Mouse (Mus musculus) hindlimb bud, embryonic 11.5 days (tissue): Measurements from ENCODE around the gene Gmip.

Experiments used
- DNase-seq: peaks from one replicate; pipeline ENCODE4 v3.0.0-alpha.2; 2012; ENCODE audit warnings: low read depth, low spot score; ENCODE audit errors: extremely low spot score

The Gmip gene

DNA sequence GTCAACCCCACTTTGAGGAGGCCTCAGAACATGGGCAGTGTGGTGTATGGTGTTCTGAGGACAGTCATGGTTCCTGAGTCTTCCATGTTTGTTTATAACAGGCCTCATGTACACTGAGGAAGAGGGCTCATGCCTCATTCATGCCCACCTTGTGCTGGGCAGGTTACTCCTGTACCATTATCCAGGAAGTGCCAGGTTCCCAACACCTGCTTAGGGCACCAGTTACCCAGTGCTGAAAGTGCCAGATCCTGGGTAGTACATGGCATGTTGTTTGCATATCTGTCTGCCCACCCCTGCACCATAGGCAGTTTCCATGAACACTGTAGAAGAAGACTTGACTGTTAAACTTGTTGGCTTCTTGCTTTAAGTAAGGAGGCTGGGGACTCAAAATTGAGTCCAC, 6.3 kb upstream of the Gmip start:
- no peak for DNase-seq

DNA sequence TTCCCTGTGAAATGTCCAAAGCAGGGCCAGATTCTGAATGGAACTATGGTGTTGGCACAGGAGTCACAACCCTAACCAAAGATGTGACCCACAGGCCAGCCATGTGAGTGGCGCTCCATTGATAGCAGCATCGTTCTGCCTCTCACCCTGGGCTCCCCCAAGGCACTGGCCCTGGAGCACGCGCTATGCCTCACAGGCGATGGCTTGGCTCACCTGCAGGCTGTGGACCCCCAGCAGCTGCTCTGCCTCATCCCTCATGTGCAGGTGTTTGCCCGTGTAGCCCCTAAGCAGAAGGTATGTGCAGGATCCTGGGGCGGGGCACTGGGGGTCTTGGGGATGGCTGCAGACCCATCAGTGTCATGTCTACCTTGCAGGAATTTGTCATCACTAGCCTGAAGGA, 5.1 kb upstream of the Gmip start:
- no peak for DNase-seq

DNA sequence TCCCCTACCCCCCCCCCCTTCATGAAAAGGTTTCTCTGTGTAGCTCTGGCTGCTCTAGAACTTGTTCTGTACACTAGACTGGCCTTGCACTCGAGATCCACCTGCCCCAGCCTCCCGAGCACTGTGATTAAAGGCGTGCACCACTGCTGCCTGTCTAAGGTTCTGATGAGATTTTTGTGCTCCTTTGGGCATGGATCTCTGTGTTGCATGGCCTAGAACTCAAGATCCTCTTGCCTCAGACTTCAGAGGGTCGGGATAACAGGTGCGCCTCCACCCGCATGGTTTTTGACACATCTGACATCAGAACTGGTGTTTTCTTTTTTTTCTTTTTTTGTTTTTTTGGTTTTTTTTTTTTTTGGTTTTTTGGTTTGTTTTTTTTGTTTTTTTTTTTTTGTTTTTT, 3.9 kb upstream of the Gmip start:
- DNase-seq, result no peak

DNA sequence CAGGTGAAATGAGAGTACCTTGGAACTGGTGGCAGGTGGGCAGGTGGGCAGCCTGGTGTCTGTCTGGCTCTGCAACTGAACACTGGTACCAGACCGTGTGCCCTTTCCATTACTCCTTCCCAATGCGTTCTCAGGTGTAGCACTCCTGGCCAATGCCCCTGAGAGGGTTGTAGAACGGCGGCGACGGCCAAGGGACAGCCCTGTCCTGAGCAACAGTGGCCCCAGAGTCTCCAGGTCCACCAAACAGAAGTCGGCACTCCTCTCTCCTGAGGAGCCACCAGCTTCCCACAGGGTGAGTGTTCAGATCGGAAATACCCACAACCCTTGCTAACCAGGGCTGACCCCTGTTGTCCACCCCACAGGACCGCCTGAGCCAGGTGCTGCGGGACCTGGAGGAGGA, 3.4 kb upstream of the Gmip start:
- no peak for DNase-seq

DNA sequence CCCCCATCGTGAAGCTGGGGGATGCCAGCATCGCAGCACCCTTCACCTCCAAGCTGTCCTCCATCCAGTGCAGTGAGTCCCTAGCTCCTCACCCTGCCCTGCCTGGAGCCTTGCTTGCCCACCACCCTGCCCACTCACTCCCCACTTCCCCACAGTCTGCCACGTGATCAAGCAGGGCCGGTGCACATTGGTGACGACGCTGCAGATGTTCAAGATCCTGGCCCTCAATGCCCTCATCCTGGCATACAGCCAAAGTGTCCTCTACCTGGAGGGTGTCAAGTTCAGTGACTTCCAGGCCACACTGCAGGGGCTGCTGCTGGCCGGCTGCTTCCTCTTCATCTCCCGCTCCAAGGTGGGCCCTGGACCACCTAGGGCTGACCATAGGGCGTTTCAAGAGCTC, 3.0 kb upstream of the Gmip start:
- no peak for DNase-seq

DNA sequence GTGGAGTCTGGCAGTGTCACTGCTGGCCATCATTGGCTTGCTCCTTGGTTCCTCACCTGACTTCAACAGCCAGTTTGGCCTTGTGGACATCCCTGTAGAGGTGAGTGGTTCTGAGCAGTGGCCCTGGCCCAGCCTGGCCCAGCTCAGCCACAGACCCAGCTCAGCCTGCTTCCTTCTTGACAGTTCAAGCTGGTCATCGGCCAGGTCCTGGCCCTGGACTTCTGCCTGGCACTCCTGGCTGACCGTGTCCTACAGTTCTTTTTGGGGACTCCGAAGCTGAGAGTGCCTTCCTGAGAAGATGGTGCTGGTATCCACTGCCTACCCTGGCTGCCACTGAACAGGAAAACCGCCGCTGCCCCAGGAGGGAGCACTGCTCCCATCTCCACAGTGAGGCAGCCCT, 1.2 kb upstream of the Gmip start:
- no peak for DNase-seq

DNA sequence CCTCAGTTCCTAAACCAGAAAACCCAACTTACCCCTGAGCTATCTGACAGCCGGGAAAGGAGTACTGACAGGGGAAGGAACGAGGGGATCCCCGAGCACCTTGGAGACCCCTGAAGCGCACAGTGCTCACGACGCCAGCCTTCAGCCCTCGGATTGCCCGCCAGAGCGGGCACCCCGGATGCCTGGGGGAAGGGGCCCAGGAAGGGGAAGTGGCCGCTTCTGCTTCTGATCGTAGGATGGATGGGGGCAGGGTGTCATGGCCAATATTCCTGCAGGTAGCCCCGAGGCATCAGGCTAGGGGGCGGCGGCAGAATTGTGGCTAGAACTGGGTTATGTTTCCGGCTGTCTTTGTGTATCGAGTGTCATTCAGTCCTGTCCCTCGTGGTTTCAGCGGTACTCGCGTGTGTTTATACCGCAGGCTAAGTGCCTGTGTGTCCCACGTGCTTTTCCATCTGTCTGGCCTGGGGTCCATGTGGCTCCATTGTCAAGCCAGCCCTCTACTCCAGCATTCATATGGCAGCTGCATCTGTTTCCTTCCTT, 455 bp downstream of the Gmip start:
- no peak for DNase-seq

DNA sequence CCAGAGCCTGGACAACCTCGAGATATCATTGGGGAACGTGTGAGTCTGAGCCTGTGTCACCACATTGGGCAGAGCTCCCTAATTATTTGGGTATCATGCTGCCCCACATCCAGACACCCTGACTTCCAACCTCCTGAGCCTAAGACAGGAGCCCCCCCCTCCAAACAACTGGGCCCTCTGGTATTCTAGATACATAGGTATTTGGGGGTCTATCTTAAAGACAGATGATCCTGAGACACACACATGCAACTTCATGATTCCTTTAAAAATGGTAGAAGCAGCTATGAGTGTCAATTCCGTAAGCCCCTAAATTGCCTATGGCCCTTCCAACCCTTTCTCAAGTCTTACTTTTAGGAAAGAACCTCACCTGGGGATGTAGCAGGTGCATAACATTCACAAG, 1.3 kb downstream of the Gmip start:
- DNase-seq, result no peak

DNA sequence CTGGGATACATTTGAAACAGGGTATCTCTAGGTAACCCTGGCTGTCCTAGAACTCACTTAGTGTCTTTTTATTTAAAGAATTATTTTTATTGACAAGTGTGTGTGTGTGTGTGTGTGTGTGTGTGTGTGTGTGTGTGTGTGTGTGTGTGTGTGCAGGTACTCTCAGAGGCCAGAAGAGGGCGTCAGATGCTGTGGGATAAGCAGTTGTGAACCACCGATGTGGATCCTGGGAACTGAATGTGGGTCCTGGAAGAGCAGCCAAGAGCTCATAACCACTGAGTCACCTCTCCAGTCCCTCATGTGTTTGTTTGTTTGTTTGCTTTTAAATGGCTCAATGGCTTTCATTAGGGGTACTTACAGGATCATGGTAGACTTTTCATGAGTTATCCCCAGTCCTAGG, 6.4 kb downstream of the Gmip start:
- no peak for DNase-seq

DNA sequence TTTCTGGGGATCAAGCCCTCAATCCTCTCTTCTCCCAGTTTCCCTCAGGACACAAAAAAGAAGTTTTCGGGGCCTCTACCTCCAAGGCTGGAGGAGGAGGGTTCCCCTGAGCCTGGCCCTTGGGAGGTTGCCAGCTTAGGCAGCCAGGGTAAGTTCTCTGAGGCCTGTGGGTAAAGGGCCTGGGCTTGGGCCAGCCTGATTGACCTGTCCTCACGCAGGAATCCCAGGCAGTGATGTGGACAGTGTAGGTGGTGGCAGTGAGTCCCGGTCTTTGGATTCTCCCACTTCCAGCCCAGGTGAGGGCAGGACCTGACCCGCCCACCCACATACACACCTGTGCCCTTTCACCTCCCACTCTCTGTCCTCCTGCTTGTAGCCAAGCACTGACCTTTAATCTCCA, 6.9 kb downstream of the Gmip start:
- DNase-seq, result no peak

DNA sequence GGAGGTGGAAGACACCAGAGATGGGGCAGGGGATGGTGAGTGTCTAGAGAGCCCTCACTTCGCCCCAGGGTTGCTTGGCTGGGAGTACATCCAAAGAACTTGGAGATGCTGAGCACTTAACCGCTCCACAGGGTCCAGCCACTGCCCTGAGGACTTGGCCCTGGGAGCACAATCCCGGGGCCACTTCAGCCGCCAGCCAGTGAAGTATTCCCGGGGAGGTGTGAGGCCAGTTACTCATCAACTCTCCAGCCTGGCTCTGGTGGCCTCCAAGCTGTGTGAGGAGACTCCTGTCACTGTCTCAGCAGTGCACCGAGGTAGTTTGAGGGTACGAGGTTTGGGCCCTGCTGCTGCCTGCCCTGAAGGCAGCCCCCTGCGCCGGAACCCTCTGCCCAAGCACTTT, 12.0 kb downstream of the Gmip start:
- DNase-seq, result no peak

DNA sequence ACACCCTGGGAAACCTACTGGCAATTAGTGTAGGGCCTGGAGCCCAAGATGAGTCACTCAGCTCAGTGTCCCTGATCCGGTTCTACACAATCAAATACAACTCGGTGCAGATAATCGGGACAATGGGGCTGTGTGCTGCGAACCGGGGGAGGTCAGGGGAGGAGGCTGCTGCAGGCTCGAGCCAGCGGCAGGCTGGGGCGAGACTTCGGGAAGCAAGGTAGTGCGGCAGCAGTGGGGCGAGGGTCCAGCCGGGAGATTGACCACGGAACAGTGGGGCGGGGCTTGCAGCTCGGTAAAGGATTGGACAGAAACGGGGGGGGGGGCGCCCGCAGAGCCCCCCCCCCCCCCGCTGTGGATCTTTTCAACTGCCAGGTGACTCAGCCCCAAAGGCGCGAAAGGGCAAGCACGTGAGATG, 13.5 kb downstream of the Gmip start:
- peak; percentile 24 for DNase-seq

DNA sequence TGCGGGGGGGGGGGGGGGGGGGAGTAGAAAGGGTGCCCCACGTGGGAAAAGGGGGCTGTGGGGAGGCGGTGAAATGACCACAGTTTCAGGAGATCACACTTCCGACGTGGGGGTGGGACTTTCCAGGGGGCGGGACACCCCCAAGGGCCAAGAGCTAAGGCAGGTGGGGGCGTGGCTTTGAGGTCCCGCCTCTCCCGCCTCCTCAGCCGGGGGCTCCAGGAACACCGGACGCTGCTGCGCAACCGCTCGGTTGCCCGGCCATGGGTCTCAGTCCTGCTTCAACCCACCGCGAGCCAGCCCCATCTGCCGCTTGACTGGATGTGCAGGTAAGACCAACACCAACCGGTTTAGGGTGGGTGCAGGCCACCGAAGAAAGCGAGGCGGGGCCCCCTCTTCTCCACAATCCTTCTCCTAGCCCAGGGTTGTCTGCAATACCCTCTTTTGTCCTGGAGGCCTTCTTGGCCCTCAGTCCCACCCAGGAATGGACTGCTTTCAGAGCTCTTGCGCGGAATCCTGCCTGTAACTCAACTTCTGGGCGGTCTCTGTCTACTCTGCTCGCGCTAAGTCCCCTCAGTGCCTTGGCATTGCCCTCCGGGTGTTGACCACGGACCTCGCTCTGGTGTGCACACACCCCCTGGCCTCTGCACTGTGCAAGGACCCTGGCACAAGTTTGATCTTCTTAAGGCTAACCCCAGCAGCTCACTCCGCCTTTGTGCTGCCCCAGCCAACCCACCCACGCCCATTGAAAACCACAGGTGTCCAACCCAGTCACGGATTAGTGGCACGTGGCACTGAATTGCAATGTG, 14.1 kb downstream of the Gmip start, which contains the start of gene Lpar2:
Gene Lpar2 (plus strand): TSS at position 44 of the 806 bp plus-strand sequence.
- peak; percentile 24 for DNase-seq

DNA sequence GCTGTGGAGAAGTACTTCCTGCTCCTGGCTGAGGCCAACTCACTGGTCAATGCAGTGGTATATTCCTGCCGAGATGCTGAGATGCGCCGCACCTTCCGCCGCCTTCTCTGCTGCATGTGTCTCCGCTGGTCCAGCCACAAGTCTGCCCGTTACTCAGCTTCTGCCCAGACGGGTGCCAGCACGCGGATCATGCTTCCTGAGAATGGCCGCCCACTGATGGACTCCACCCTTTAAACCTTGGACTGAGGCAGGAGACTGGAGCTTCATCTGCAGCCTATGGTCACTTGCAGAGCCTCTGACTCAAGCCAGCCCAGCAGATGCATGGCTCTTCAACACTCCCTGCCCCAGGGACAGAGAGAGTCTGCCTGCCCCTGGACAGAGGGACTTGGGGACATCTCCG, 17.9 kb downstream of the Gmip start:
- no peak for DNase-seq

DNA sequence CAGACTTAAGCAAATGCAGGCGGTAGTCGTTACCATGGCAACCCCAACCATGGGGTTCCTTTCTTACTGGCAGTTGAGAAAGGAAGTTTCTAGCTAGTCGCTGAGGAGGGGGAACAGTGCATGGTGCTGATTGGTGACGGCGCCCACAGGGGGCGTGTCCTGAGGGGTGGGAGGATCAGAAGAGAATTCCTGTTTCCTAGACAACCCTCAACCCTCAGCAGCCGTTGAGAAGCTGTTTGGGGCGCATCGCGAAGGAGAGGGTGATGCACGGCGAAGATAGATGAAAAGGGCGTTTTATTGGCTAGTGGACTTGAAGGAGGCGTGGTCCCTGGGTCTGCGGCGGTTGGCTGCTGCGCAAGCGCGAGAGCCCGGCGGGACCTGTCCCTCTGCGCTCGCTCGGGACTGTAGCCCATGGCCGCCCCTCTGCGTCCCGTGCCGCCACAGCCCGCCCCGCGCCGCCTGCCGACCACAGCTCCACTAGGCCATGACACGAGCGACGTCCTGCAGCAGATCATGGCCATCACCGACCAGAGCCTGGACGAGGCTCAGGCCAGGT, 23.9 kb downstream of the Gmip start, which contains the start of gene Pbx4:
Gene Pbx4 (plus strand): TSS at position 194 of the 556 bp plus-strand sequence.
- peak; percentile 90 for DNase-seq

DNA sequence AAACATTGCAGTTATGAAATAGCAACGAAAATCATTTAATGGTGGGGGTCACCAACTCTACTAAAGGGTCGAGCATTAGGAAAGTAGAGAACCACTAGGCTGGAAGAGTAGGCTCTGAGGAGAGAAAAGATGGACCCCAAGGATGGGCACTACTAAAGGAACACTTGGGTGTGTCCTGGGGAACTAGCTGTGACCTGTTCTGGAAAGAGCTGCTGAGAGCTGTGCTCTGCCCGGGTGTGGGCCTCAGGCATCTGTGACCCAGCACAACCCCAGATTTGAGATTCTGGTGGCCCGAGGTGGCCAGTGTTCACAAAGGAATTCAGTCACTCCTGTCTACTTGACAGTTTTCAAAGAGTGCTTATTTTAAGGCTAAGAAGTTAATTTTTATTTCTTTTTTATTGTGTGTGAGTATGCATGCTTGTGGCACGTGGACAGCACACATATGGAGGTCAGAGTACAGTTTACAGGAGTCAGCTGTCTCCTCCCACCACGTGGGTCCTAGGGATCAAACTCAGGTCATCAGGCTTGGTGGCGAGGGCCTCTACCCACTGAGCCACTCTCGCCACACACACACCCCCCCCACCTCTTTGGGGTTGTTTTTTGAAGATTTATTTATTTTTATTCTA, 28.7 kb downstream of the Gmip start:
- no peak for DNase-seq

DNA sequence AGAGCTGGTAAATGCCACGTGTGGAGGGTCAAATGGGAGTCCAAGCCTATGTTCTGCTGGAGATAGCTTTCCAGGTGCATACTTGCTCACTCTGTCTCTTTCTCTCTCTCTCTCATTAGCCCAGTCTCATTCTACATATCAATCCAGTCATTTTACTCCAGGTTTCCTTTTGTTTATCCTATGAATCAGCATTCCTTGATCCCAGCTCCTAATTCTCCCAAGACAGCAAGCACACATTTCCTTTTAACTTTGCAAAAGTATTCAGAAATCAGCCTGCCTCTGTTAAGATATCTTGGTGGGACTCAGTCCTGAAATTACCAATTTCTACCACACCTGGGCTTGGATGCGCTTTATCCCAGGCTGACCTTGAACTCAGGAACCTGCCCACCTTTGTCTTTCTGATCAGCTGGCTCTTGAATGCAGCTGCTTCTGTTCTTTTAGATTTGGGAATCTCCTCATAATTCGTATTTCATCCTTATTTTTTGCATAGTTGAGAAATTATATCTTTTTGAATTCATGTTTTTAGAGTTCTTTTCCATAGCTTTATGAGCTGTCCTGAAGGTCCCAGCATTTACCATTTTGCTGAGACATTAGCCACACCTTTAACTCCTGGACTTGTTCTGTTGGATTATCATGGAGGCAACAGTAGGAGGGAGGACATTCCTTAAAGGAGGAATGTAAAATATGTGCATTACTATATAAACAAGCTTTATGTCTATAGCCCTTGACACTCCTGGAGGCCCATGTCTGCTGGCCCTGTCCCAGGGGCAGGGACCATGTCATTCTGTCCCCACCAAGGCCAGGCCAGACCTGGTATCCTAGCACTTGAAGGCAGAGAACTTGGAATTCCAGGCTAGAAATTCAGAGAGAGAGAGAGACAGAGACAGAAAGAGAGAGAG, 38.9 kb downstream of the Gmip start:
- no peak for DNase-seq

DNA sequence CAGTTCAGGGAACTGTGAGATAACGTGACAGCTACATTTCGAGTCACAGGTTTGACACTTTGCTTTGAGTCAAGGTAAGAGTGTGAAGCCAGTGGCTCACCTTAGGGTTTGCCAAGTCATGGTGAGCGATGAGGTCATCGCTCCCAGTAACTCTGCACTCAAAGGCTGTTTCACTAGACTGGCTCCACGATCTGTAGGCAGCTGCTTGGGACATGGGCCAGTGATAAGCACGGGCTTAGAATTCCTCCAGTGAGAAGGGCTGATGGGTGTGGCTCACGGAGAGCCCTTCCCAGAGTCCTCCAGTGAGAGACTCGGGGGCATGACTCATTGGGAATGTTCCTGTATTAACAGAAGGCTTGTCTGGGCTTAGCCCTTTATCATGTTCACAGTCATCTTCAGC, 40.5 kb downstream of the Gmip start:
- DNase-seq, result no peak

DNA sequence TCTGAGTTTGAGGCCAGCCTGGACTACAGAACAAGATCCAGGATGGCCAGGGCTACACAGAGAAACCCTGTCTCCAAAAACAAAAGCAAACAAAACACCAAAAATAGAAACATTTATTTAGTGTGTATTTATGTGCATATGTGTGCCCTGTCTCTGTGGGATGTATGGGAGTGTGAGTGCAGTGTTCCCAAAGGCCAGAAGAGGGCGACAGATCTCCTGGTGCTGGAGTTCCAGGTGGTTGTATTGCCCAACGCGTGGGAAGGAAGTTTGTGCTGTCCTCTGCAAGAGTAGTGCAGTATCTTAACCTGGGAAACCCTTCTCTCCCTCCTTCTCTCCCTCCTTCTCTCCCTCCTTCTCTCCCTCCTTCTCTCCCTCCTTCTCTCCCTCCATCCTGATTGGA, 41.4 kb downstream of the Gmip start:
- no peak for DNase-seq

DNA sequence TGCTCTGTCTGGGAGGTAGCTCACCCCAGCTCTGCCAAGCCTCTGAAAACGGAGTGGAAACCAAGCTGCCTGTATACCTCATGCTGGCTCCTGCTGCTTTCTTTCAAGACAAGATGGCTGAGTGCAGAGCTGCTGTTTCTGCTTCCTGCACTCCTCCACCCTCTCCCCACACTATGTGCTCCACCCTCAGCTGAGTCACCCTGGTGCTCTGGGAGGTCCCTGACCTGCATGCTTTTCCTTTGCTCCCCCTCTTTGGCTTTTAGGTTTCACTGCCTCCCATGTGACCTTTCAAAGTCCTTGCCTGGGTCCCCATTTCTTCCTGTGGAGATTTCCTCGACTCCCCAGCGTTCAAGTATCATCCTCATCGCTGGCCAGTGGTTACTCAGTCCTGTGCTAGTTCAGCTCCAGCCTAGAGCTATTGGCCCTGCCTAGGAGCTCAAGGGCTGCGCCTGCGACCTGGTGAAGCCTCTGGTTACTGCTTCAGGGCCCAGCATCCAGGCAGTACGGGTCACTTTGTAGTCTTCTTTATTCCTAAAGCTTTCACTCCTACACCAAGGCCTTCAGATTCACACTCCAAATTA, 42.5 kb downstream of the Gmip start:
- no peak for DNase-seq

DNA sequence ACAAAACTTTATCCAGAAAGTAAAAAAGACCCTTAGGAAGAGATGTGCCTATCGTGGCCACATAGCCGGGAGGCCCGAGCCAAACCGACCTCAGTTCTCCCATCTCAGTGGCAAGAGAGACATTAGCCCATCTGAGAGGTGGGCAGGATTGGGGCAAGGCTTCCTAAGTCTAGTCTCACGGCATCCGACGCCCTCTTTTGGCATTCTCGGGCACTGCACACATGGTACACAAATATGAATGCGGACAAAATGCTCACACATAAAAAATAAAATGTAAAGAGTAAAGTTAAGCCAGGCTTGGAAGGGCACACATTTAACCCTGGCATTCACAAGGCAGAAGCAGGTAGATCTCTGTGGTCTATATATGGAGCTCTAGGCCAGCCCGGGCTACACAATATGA, 45.4 kb downstream of the Gmip start:
- no peak for DNase-seq
